Mouse (Mus musculus) CH12.LX (cell line): Measurements from ENCODE around the gene Tcirg1. TPM values are rescaled to one million over a fixed set of nuclear protein-coding genes. Genes with fewer than 3 reads are reported as not detected.
A peak's percentile ranks its signal among the peaks of the same experiment; 100 is the strongest.

Experiments used
- DNase-seq: peaks from one replicate; pipeline ENCODE4 v3.0.0-alpha.2; 2013; ENCODE audit errors: extremely low read depth
- H3K27ac ChIP-seq: 2 replicates; pipeline ENCODE4 v1.5.1; 2012; ENCODE audit warnings: low read depth, mild to moderate bottlenecking, control low read depth, moderate library complexity; ENCODE audit not compliant: insufficient read depth
- H3K27me3 ChIP-seq: replicated peaks from 2 replicates; pipeline ENCODE3; 2012; ENCODE audit warnings: inconsistent platforms
- H3K36me3 ChIP-seq, 2 experiments: replicated peaks in 1 of 2; 2 replicates each; pipeline versions ENCODE3 to v1.6.1; 2012; ENCODE audit warnings: inconsistent platforms in 1 of 2, low read length in 1 of 2, mild to moderate bottlenecking in 1 of 2, mixed read lengths in 1 of 2, moderate library complexity in 1 of 2; ENCODE audit not compliant: control insufficient read depth in 1 of 2, insufficient read depth in 1 of 2
- H3K4me1 ChIP-seq, 2 experiments: 2 replicates each; pipeline ENCODE4 v1.6.1; 2012; ENCODE audit warnings: inconsistent platforms in 1 of 2, moderate library complexity in 1 of 2; ENCODE audit not compliant: insufficient read depth in 2 of 2, control insufficient read depth in 1 of 2
- H3K4me2 ChIP-seq: 2 replicates; pipeline ENCODE4 v1.6.1; 2012; ENCODE audit warnings: low read depth, mild to moderate bottlenecking, control low read depth; ENCODE audit not compliant: poor library complexity, insufficient read depth, severe bottlenecking
- H3K4me3 ChIP-seq, 3 experiments: fragments of 150-350 bp in 1 of 3; sonication (generic) in 1 of 3; replicated peaks in 1 of 3; 2 replicates each; pipeline versions ENCODE3 to v1.5.1; 2011 to 2012; ENCODE audit warnings: low read depth in 2 of 3, low read length in 2 of 3, mild to moderate bottlenecking in 2 of 3, moderate library complexity in 2 of 3, control low read depth in 1 of 3, improper control_type of control experiment in 1 of 3, inconsistent platforms in 1 of 3, mixed read lengths in 1 of 3; ENCODE audit not compliant: poor library complexity in 1 of 3
- H3K79me2 ChIP-seq: replicated peaks from 2 replicates; pipeline ENCODE4 v1.6.1; 2012; ENCODE audit warnings: mild to moderate bottlenecking, moderate library complexity; ENCODE audit not compliant: control insufficient read depth, poor library complexity, insufficient read depth, severe bottlenecking; ENCODE audit errors: extremely low read depth
- H3K9ac ChIP-seq: 2 replicates; pipeline ENCODE4 v1.6.1; 2012; ENCODE audit warnings: low read depth, mild to moderate bottlenecking, control low read depth, moderate library complexity; ENCODE audit not compliant: insufficient read depth
- H3K9me3 ChIP-seq: replicated peaks from 2 replicates; pipeline ENCODE3; 2012; ENCODE audit warnings: low read length, inconsistent platforms, mixed read lengths
- BHLHE40 ChIP-seq: IDR thresholded peaks from 2 replicates; pipeline ENCODE4 v1.6.1; 2011; ENCODE audit warnings: mild to moderate bottlenecking, low read depth, low read length, improper control_type of control experiment
- CTCF ChIP-seq, 2 experiments: IDR thresholded peaks in 1 of 2; conservative IDR thresholded peaks in 1 of 2; 2 replicates each; pipeline ENCODE4 v1.5.1; 2011 to 2012; ENCODE audit warnings: low read depth in 2 of 2, low read length in 2 of 2, improper control_type of control experiment in 1 of 2, inconsistent platforms in 1 of 2, mild to moderate bottlenecking in 1 of 2, moderate library complexity in 1 of 2
- ELF1 ChIP-seq: IDR thresholded peaks from 2 replicates; pipeline ENCODE4 v1.6.1; 2014; ENCODE audit warnings: low read depth, mild to moderate bottlenecking, inconsistent platforms, low read length, improper control_type of control experiment
- ETS1 ChIP-seq: conservative IDR thresholded peaks from 2 replicates; pipeline ENCODE4 v1.6.1; 2012; ENCODE audit warnings: low read depth, mild to moderate bottlenecking, inconsistent platforms, low read length, improper control_type of control experiment, moderate library complexity
- GABPA ChIP-seq: IDR thresholded peaks from 2 replicates; pipeline ENCODE4 v1.6.1; 2012; ENCODE audit warnings: low read depth, low read length, improper control_type of control experiment, inconsistent platforms; ENCODE audit not compliant: insufficient replicate concordance
- IRF4 ChIP-seq: IDR thresholded peaks from 2 replicates; pipeline ENCODE4 v1.6.1; 2014; ENCODE audit warnings: low read depth, mild to moderate bottlenecking, inconsistent platforms, low read length, improper control_type of control experiment
- JUN ChIP-seq: IDR thresholded peaks from 2 replicates; pipeline ENCODE4 v1.6.1; 2011; ENCODE audit warnings: low read depth, mild to moderate bottlenecking, low read length, improper control_type of control experiment, moderate library complexity; ENCODE audit not compliant: insufficient read depth
- KAT2A ChIP-seq: IDR thresholded peaks from 2 replicates; pipeline ENCODE4 v1.6.1; 2012; ENCODE audit warnings: low read length, improper control_type of control experiment, inconsistent platforms; ENCODE audit not compliant: insufficient replicate concordance
- MAFK ChIP-seq: IDR thresholded peaks from 2 replicates; pipeline ENCODE4 v1.6.1; 2011; ENCODE audit warnings: low read length, improper control_type of control experiment; ENCODE audit not compliant: insufficient replicate concordance
- MAX ChIP-seq: IDR thresholded peaks from 2 replicates; pipeline ENCODE4 v1.6.1; 2011; ENCODE audit warnings: low read length, improper control_type of control experiment
- MEF2A ChIP-seq: IDR thresholded peaks from 2 replicates; pipeline ENCODE4 v1.6.1; 2014; ENCODE audit warnings: low read depth, mild to moderate bottlenecking, inconsistent platforms, low read length, improper control_type of control experiment, borderline replicate concordance
- MYC ChIP-seq: IDR thresholded peaks from 2 replicates; pipeline ENCODE4 v1.6.1; 2011; ENCODE audit warnings: low read depth, mild to moderate bottlenecking, improper control_type of control experiment, low read length
- NELFE ChIP-seq: IDR thresholded peaks from 2 replicates; pipeline ENCODE4 v1.6.1; 2011; ENCODE audit warnings: low read depth, low read length, improper control_type of control experiment
- NRF1 ChIP-seq: IDR thresholded peaks from 2 replicates; pipeline ENCODE4 v1.6.1; 2014; ENCODE audit warnings: low read depth, mild to moderate bottlenecking, inconsistent platforms, low read length, improper control_type of control experiment, moderate library complexity
- POLR2AphosphoS2 ChIP-seq: IDR thresholded peaks from 2 replicates; pipeline ENCODE4 v1.6.1; 2011; ENCODE audit warnings: low read depth, low read length, improper control_type of control experiment
- RAD21 ChIP-seq: IDR thresholded peaks from 2 replicates; pipeline ENCODE4 v1.6.1; 2011; ENCODE audit warnings: low read depth, mild to moderate bottlenecking, low read length, improper control_type of control experiment, moderate library complexity
- RCOR1 ChIP-seq: conservative IDR thresholded peaks from 2 replicates; pipeline ENCODE4 v1.6.1; 2012; ENCODE audit warnings: low read depth, mild to moderate bottlenecking, inconsistent platforms, low read length, improper control_type of control experiment
- SIN3A ChIP-seq: IDR thresholded peaks from 2 replicates; pipeline ENCODE4 v1.6.1; 2012; ENCODE audit warnings: low read length, improper control_type of control experiment, inconsistent platforms
- SMC3 ChIP-seq: IDR thresholded peaks from 2 replicates; pipeline ENCODE4 v1.6.1; 2011; ENCODE audit warnings: low read depth, low read length, improper control_type of control experiment
- TCF12 ChIP-seq: IDR thresholded peaks from 2 replicates; pipeline ENCODE4 v1.6.1; 2014; ENCODE audit warnings: low read depth, mild to moderate bottlenecking, inconsistent platforms, low read length, improper control_type of control experiment
- USF1 ChIP-seq: IDR thresholded peaks from 2 replicates; pipeline ENCODE4 v1.6.1; 2014; ENCODE audit warnings: low read depth, mild to moderate bottlenecking, inconsistent platforms, low read length, improper control_type of control experiment
- USF2 ChIP-seq: conservative IDR thresholded peaks from 2 replicates; pipeline ENCODE4 v1.6.1; 2011; ENCODE audit warnings: low read depth, low read length, improper control_type of control experiment
- ZKSCAN1 ChIP-seq: IDR thresholded peaks from 2 replicates; pipeline ENCODE4 v1.6.1; 2012; ENCODE audit warnings: low read depth, inconsistent platforms, low read length, improper control_type of control experiment, borderline replicate concordance
- ZNF384 ChIP-seq: IDR thresholded peaks from 2 replicates; pipeline ENCODE4 v1.6.1; 2012; ENCODE audit warnings: low read depth, low read length, improper control_type of control experiment, inconsistent platforms
- dilution Hi-C: fragments of 300-500 bp; cut with MboI; formaldehyde crosslinking; loops from 2 replicates; pipeline ENCODE4 v1.14.3; 2020; ENCODE audit warnings: low sequenced_read_pairs; ENCODE audit not compliant: extremely low pct_unique_long_range_greater_than_20kb, extremely low pct_ligation_motif_present
- in situ Hi-C: fragments of 300-500 bp; cut with MboI; formaldehyde crosslinking; loops from 3 replicates; pipeline ENCODE4 v1.14.3; 2019; ENCODE audit warnings: low sequenced_read_pairs, low pct_ligation_motif_present, low pct_unique_long_range_greater_than_20kb, mixed read lengths
- polyA plus RNA-seq: library from polyadenylated mRNA; unstranded; fragments of >175 nt; gene quantifications from 2 replicates; pipeline ENCODE4 v1.2.1, GENCODE M21; 2012; ENCODE audit warnings: low read depth; ENCODE audit not compliant: insufficient read length
- total RNA-seq, 2 experiments: library from RNA; depleted of rRNA; stranded (reverse); fragments of 300-350 nt in 1 of 2; fragments of >200 nt in 1 of 2; gene quantifications; 2 replicates each; pipeline ENCODE4 v1.2.3; 2012 to 2014

Tcirg1 gene
- total and polyA plus RNA-seq, 3 experiments: 46.6 to 62.8 (median 48.5) TPM

- TF ChIP-seq SMC3 (no peak), TCF12 (peak; percentile 85), MAFK (no peak), POLR2AphosphoS2 (peak; percentile 64; the same call in 1 of the 2 replicates), NRF1 (peak; percentile 47), SIN3A (peak; percentile 62; the same call in 1 of the 2 replicates), NELFE (peak; percentile 95), MAX (peak; percentile 85), ETS1 (no peak)
Measured at GRCm38 (mm10) chr19:3851502-3851962, 55.4 kb downstream of the Tcirg1 start, which contains the start of gene Chka (continued).

GRCm38 (mm10) chr19:3850847-3851469 is 56.0 kb downstream of the Tcirg1 start:
- Histone ChIP-seq H3K27ac (no peak overlapping the region), H3K4me2 (peak overlapping the region; percentile 78), H3K27me3 (no peaks in the 10 kb centered on the region), H3K4me1 (peaks cover 14 to 42% of the 10 kb centered on the region in 2 experiments), H3K36me3 (no peaks in the 10 kb centered on the region), H3K9me3 (no peaks in the 10 kb centered on the region), H3K4me3 (peak overlapping the region; percentile 67 to 80 (median 76)), H3K9ac (peak overlapping the region; percentile 46; the same call in 1 of the 2 replicates), H3K79me2 (peaks cover 7% of the 10 kb centered on the region)
- no peak for TF ChIP-seq MAX
- TF ChIP-seq CTCF (conservative IDR thresholded peaks at IDR 0.05 in 1 of 2, IDR thresholded peaks at IDR 0.05 in 1 of 2; ENCODE audit: low read depth in 2 of 2, low read length in 2 of 2): peak in 1 of 2 experiments; percentile 8; a peak in 1 of 4 replicates
- TF ChIP-seq BHLHE40: peak; percentile 62
- no peak for TF ChIP-seq MEF2A
- TF ChIP-seq NELFE: no peak
- TF ChIP-seq USF2: no peak
- TF ChIP-seq SIN3A: peak; percentile 85; the same call in 1 of the 2 replicates
- no peak for TF ChIP-seq GABPA
- peak; percentile 8; the same call in 1 of the 2 replicates for TF ChIP-seq ELF1
- 0 out of 2 replicates have a peak, but pooled peaks have one; percentile 3 for TF ChIP-seq IRF4
- TF ChIP-seq RAD21: peak; percentile 2
- dilution Hi-C loops (no loop called here), in situ Hi-C loops (no loop called here)
- peak; percentile 37 for DNase-seq

- in situ Hi-C loops: no loop called here
- Histone ChIP-seq H3K4me1 (peaks cover 10 to 33% of the 10 kb centered on the region in 2 experiments), H3K27me3 (no peaks in the 10 kb centered on the region), H3K4me2 (no peak overlapping the region), H3K4me3 (no peak overlapping the region), H3K36me3 (no peaks in the 10 kb centered on the region)
- TF ChIP-seq SMC3 (no peak), ELF1 (no peak), ZNF384 (no peak), MYC (no peak), USF1 (no peak), MAFK (no peak), NELFE (no peak), MEF2A (no peak), KAT2A (no peak), RCOR1 (no peak), ZKSCAN1 (no peak), RAD21 (no peak), CTCF (conservative IDR thresholded peaks at IDR 0.05 in 1 of 2, IDR thresholded peaks at IDR 0.05 in 1 of 2; ENCODE audit: low read depth in 2 of 2, low read length in 2 of 2) (no peak), JUN (no peak)
- TF ChIP-seq, all 38 proteins: peak for 0
- no peak overlapping the region for H3K27ac ChIP-seq
- no peaks in the 10 kb centered on the region for H3K9me3 ChIP-seq
- no peak for DNase-seq
- peaks cover 7% of the 10 kb centered on the region for H3K79me2 ChIP-seq
- no peak overlapping the region for H3K9ac ChIP-seq
- dilution Hi-C loops: no loop called here
Measured at GRCm38 (mm10) chr19:3850076-3850475, 56.9 kb downstream of the Tcirg1 start.
